Mouse (Mus musculus) bone marrow, adult 2 months (tissue): ENCODE data around the gene Tshz2. TPM values are rescaled to one million over a fixed set of nuclear protein-coding genes. Genes with fewer than 3 reads are reported as not detected.

Experiments used
- H3K27ac ChIP-seq: fragments of 200-500 bp; 2 replicates; pipeline ENCODE4 v1.5.1; 2012; ENCODE audit warnings: low read depth, mild to moderate bottlenecking, control low read depth, inconsistent platforms, low read length; ENCODE audit not compliant: control insufficient read depth, poor library complexity, insufficient read depth
- H3K4me1 ChIP-seq: fragments of 200-500 bp; 2 replicates; pipeline ENCODE4 v1.6.1; 2011; ENCODE audit warnings: low read length; ENCODE audit not compliant: control insufficient read depth, insufficient read depth
- H3K4me3 ChIP-seq: fragments of 200-500 bp; replicated peaks from 2 replicates; pipeline ENCODE3; 2011; ENCODE audit warnings: mild to moderate bottlenecking, low read depth, low read length, control low read depth; ENCODE audit not compliant: control insufficient read depth
- CTCF ChIP-seq: fragments of 200-500 bp; IDR thresholded peaks from 2 replicates; pipeline ENCODE4 v1.5.1; 2011; ENCODE audit warnings: low read length, control low read depth; ENCODE audit not compliant: control insufficient read depth, insufficient read depth
- POLR2A ChIP-seq: fragments of 200-500 bp; IDR thresholded peaks from 2 replicates; pipeline ENCODE4 v1.6.1; 2011; ENCODE audit warnings: low read depth, mild to moderate bottlenecking, control low read depth, low read length, borderline replicate concordance; ENCODE audit not compliant: control insufficient read depth
- WGBS: fragments of 180-500 bp; shearing (Covaris S2); methylation state at CpG from one replicate; pipeline ENCODE4 v1.1.7; 2018; 5-methylcytosine and 5-hydroxymethylcytosine counted together
- polyA plus RNA-seq: library from polyadenylated mRNA; stranded (reverse); fragments of >200 nt; gene quantifications from 2 replicates; pipeline ENCODE4 v1.2.4, GENCODE M21; 2011; ENCODE audit warnings: low replicate concordance; ENCODE audit not compliant: missing spikeins, insufficient read depth, insufficient read length

The Tshz2 gene
- polyA plus RNA-seq, 1 experiment = 1.4 TPM

DNA sequence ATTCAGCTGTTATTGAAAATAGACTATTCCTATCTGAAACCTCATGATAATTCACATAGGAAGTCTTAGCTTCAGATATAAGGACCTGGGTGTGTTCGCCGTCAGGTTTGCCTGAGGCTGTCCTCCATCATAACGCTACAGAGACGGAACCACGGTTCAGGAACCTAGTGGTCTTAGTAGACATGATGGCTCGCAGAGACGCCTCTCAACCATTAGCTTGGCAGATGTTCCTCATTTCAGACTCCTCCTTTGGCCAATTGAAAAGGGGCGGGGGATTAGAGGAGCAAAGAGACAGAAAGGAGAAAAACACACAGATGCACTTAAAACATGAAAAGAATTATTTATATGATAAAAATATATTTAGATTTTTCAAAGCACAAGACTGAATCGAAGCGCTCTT is 445.2 kb downstream of the Tshz2 start:
- 63% methylated on average over 10 of the region's 10 CpGs for WGBS

DNA sequence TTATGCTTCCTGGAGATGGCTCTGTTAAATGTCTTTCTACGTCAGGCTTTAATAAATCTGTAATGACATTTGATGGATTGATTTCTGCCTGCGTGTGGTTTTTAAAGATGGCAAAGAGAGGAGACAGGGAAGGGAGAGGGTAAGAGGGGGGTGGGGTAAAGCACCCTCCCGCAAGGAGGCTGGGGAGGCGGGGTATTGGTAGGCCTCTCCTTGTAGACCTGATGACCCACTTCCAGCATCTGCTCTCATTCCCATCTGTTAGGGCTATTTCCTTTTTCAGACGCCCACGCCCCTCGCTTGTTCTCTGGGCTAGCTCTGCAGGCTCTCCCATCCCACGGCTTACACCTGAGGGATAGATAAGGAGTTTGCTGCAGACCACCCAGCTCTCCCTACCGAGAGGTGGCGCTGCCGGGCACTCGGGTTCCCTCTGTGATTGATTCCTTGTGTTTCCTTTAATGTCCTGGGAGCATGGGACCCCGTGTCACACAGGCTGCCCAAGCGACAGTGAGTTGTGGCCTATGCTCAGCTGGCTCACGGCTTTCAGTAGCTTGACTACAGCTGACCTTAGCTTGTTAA is 445.7 kb downstream of the Tshz2 start:
- TF ChIP-seq POLR2A = no peak
- no peak for TF ChIP-seq CTCF
- Histone ChIP-seq H3K4me3 (no peak overlapping the region), H3K4me1 (no peaks in the 10 kb centered on the region), H3K27ac (no peak overlapping the region)
- WGBS = 55% methylated on average over 15 of the region's 15 CpGs

More for the DNA sequence above, 445.2 kb downstream of the Tshz2 start:
- no peak overlapping the region for H3K4me3 ChIP-seq
- no peak overlapping the region for H3K27ac ChIP-seq
- no peaks in the 10 kb centered on the region for H3K4me1 ChIP-seq
- TF ChIP-seq POLR2A = no peak
- TF ChIP-seq CTCF = no peak

DNA sequence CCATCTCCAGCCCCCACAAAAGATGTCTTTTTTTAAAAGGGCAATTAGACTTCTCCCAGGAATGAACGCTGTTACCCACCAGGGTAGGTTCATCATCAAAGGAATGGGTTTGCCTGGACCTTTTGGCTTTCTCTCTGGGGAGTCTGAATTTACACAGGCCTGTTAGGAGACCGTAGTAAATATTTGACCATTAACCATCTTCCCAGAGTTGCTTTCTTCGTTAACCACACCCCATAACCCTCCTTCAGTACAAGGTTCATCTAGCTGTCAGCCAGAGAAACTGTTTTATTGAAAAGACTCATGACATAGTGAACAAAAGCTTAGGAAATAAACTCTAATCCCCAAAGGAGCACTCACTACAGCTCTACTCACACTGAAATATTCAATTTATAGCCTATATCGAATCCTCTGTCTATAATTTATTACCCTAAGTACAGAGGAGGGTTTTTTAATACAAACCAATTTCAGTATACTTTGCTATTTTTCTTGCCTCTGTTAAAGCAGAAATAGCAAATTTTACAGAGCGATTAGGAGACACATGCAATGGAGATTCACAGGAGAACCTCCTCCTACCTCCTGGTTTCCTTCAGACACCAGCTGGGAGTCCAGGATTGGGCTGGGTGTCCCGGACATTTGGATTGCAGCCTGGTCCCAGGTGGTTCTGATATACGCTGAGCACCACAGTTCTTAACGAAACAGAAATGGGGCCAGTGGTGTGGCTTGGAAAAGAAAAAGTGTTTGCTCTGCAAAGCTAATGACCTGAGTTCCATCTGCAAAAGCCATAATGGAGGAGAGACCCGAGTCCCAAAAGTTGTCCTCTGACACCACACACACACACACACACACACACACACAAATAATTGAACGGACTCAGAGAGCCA is 459.0 kb downstream of the Tshz2 start:
- TF ChIP-seq CTCF (no peak), POLR2A (no peak)
- Histone ChIP-seq H3K27ac (no peak overlapping the region), H3K4me3 (no peak overlapping the region), H3K4me1 (no peaks in the 10 kb centered on the region)
- WGBS = 76% methylated on average over 10 of the region's 10 CpGs

DNA sequence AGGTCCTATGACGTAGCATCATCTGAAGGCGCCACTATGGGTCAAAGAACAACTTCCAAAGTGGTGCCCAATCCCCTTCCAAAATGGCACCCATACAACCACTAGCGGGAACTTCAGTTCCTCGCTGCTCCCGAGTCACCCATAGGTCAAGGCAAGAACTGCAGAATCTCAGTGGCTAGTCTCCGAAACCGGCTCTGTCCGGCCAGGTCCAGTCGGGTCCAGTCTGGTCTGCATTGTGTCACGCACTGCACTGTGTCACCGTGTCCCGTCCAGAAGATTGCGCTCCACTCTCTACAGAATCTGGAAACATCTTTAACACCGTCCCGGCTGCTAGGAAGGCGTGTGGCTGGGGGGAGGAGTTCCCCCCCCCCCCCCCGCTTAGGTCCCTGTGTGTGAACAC is 461.4 kb downstream of the Tshz2 start:
- Histone ChIP-seq H3K27ac (no peak overlapping the region), H3K4me3 (no peak overlapping the region), H3K4me1 (no peaks in the 10 kb centered on the region)
- TF ChIP-seq CTCF = no peak
- TF ChIP-seq POLR2A = no peak
- 88% methylated on average over 17 of the region's 17 CpGs for WGBS

DNA sequence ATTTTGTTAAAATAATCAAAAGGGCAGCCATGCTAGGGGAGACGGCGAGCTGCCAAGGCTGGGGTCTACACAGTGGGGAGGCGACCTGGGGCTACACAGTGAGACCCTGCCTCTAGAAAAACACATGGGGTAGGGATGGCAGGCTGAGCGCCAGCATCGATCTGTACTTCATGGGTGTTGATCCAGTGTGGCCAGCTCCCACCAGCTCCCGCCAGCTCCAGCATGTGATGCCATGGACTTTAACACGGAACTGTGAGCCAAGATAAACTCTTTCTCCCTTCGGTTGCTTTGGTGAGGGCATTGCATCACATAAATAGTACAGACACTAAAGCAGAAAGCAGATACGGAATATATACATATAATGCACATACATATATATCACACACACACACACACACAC is 462.1 kb downstream of the Tshz2 start:
- no peak for TF ChIP-seq POLR2A
- no peak for TF ChIP-seq CTCF
- Histone ChIP-seq H3K27ac (no peak overlapping the region), H3K4me3 (no peak overlapping the region), H3K4me1 (no peaks in the 10 kb centered on the region)
- WGBS = 82% methylated on average over 9 of the region's 9 CpGs

DNA sequence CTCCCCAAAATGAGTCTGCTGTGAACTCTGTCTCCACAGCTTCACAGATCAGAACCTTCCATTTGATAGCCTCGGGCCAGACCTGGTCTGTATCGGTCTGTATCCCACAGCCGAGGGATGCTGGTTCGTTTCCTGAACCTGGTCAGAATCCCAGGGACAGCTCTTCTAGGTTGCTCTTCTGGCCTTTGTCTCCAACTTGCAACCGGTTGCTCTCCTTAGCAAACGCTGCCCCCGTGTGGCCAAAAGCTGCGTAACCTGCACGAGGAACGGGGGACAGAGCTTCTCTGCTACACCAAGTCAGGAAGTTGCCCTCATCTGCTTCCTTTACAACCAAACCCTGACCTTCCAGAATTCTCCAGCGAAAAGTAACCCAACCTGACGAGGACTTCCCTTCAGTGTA is 468.3 kb downstream of the Tshz2 start:
- Histone ChIP-seq H3K4me3 (no peak overlapping the region), H3K27ac (no peak overlapping the region), H3K4me1 (no peaks in the 10 kb centered on the region; the same call in 1 of the 2 replicates)
- TF ChIP-seq CTCF (peak; percentile 98), POLR2A (no peak)
- WGBS = 2% methylated on average over 12 of the region's 12 CpGs

DNA sequence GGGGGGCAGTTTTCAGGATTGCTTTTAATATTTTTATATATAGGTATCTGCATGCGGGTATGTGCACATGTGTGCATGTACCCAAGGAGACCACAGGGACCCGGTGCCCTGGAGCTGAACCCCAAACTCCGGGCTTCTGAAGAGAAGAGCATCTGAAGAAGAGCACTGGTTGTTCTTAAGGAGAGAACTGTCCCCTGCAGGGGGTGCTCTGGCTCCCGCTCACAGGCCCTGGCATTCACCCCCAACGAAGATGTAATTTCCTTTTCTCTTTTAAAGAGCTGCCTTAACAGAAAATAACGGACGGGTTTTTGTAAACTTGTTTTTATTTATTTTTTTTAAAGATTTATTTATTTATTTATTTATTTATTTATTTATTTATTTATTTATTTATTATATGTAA is 469.1 kb downstream of the Tshz2 start:
- no peak overlapping the region for H3K27ac ChIP-seq
- H3K4me3 ChIP-seq = no peak overlapping the region
- no peaks in the 10 kb centered on the region; the same call in 1 of the 2 replicates for H3K4me1 ChIP-seq
- no peak for TF ChIP-seq POLR2A
- TF ChIP-seq CTCF = peak; percentile 22; the same call in 1 of the 2 replicates
- 53% methylated on average over 7 of the region's 7 CpGs for WGBS

DNA sequence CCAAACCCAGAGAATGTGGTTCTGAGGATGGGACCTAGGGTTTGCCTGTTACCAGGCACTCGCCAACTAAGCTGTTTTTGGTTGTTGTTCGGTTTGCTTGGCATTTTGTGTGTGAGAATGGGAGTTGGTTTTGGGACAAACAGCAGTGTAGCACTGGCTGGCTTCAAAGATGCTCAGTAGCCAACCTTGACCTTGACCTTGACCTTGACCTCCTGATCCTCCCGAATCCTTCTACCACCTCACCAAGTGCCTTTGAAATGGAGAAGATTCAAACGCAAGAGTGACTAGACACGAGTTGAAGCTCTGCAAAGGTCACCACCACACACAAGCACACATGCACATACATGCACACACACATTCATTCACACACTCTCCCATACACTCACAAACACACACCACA is 470.5 kb downstream of the Tshz2 start:
- 73% methylated on average over 5 of the region's 5 CpGs for WGBS

More for the DNA sequence above, 470.5 kb downstream of the Tshz2 start:
- TF ChIP-seq CTCF = no peak
- TF ChIP-seq POLR2A = no peak
- Histone ChIP-seq H3K27ac (no peak overlapping the region), H3K4me3 (no peak overlapping the region), H3K4me1 (no peaks in the 10 kb centered on the region; the same call in 1 of the 2 replicates)
